Mouse (Mus musculus): ENCODE measurements around the gene Nrp1.

DNA sequence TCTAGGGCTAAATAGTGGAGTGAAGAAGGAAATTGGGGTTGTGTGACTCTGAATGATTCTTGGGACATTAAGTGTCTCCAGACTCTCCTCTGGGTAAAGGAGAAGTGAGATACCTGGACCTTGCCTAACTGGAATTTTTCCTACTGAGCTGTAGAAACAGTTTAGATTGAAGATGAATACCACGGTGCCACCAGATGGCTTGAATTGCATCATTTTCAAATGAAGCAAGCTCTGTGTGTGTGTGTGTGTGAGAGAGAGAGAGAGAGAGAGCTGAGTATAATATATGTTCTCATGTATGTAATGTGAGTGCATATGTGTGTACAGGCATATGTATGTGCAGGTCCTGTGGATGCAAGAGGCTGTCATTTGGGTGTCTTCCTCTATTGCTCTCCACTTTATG lies 72.7 kb downstream of the Nrp1 start:
- no peak for TF ChIP-seq EP300 (IDR thresholded peaks at IDR 0.05; ENCODE audit: low read depth)
- TF ChIP-seq CTCF (IDR thresholded peaks at IDR 0.05; ENCODE audit: low read depth): no peak

Measured in liver, postnatal 0 days (tissue).